Mouse (Mus musculus) heart, embryonic 13.5 days (tissue): ENCODE measurements around the gene Gpr33. TPM values are rescaled to one million over a fixed set of nuclear protein-coding genes. Genes with fewer than 3 reads are reported as not detected.

Experiments
- ATAC-seq: fragments of 200-750 bp; cut with Nextera tagmentation; 2 replicates; pipeline ENCODE4 v1.8.0; 2017; ENCODE audit warnings: moderate TSS enrichment; ENCODE audit not compliant: insufficient number of reproducible peaks, low FRiP score, low TSS enrichment; ENCODE audit errors: extremely low read depth
- H3K27ac ChIP-seq: fragments of 300-500 bp; sonication (generic); replicated peaks from 2 replicates; pipeline ENCODE4 v1.5.1; 2015; ENCODE audit warnings: moderate library complexity, mild to moderate bottlenecking, inconsistent platforms
- H3K27me3 ChIP-seq: fragments of 300-500 bp; sonication (generic); replicated peaks from 2 replicates; pipeline ENCODE4 v1.6.1; 2015; ENCODE audit warnings: mild to moderate bottlenecking, inconsistent platforms
- H3K36me3 ChIP-seq: fragments of 300-500 bp; sonication (generic); 2 replicates; pipeline ENCODE4 v1.6.1; 2015; ENCODE audit warnings: mild to moderate bottlenecking, inconsistent platforms
- H3K4me1 ChIP-seq: fragments of 300-500 bp; sonication (generic); 2 replicates; pipeline ENCODE4 v1.6.1; 2015; ENCODE audit warnings: inconsistent platforms
- H3K4me2 ChIP-seq: fragments of 300-500 bp; sonication (generic); 2 replicates; pipeline ENCODE4 v1.6.1; 2015; ENCODE audit warnings: inconsistent platforms, mild to moderate bottlenecking, moderate library complexity
- H3K4me3 ChIP-seq: fragments of 300-500 bp; sonication (generic); 2 replicates; pipeline ENCODE4 v1.5.1; 2015; ENCODE audit warnings: moderate library complexity, mild to moderate bottlenecking, inconsistent platforms
- H3K9ac ChIP-seq: fragments of 300-500 bp; sonication (generic); 2 replicates; pipeline ENCODE4 v1.6.1; 2015; ENCODE audit warnings: inconsistent platforms, mild to moderate bottlenecking, moderate library complexity
- H3K9me3 ChIP-seq: fragments of 300-500 bp; sonication (generic); 2 replicates; pipeline ENCODE4 v1.6.1; 2016; ENCODE audit warnings: inconsistent platforms
- WGBS: fragments of 180-500 bp; shearing (Covaris S2); methylation state at CpG from one replicate; pipeline ENCODE4 v1.1.7; 2015; ENCODE audit warnings: mixed read lengths; 5-methylcytosine and 5-hydroxymethylcytosine counted together
- polyA plus RNA-seq: library from polyadenylated mRNA; unstranded; fragments of >200 nt; fragmentation: Nextera tagmentation; extraction: Ambion mirVana; gene quantifications from 2 replicates; pipeline ENCODE4 v1.2.1, GENCODE M21; 2015

Gpr33 gene
- polyA plus RNA-seq, 1 experiment from 2014 or later = not detected

DNA sequence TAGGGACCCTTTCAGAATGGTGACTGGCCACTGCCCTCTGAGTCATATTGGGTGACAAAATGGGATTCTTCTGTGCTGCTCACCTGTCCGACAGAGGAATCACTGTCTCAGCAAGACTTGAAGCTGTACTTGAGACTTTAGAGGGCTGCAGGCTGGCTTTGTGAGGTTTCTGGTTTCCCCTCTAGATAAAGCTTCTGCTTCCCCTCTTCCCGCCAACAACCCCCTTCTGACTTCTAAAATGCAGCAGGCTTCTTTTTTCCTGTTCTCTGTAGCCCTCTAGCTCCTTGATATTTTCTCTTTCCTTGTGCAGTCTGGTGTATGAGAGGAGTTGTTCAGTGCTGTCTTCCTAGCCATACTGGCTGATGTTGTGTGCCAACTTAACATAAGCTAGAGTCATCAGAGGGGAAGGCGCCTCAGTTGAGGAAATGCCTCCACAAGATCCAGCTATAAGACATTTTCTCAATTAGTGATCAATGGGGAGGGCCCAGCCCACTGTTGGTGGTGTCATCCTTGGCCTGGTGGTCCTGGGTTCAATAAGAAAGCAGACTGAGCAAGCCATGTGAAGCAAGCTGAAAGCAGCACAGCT lies 42.6 kb downstream of the Gpr33 start:
- Histone ChIP-seq H3K27me3 (no peaks in the 10 kb centered on the region), H3K9ac (no peak overlapping the region), H3K4me2 (no peak overlapping the region), H3K9me3 (no peaks in the 10 kb centered on the region), H3K4me1 (peaks cover 15% of the 10 kb centered on the region), H3K36me3 (peaks cover 4% of the 10 kb centered on the region; the same call in 1 of the 2 replicates), H3K27ac (no peak overlapping the region), H3K4me3 (no peak overlapping the region)
- no peak for ATAC-seq
- WGBS = 72% methylated on average over 3 of the region's 3 CpGs

DNA sequence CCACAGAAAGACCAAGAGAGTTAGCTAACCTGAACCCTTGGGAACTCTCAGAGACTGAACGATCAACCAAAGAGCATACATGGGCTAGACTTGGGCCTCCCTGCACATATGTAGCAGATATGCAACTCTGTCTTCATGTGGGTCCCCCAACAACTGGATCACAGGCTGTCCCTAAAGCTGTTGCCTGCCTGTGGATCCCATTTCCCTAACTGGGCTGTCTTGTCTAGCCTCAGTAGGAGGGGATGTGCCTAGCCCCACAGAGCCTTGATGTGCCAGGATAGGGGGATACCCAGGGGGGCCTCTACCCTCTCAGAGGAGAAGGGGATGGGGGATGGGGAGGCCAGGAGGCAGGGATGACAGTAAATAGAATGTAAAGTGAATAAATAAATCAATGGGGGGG lies 44.2 kb downstream of the Gpr33 start:
- peaks cover 4% of the 10 kb centered on the region; the same call in 1 of the 2 replicates for H3K36me3 ChIP-seq
- H3K27me3 ChIP-seq = no peaks in the 10 kb centered on the region
- no peak overlapping the region for H3K4me3 ChIP-seq
- H3K27ac ChIP-seq = no peak overlapping the region
- H3K9ac ChIP-seq = no peak overlapping the region
- ATAC-seq = no peak
- WGBS = 83% methylated on average over 1 of the region's 1 CpGs
- H3K9me3 ChIP-seq = no peaks in the 10 kb centered on the region
- H3K4me1 ChIP-seq = peaks cover 15% of the 10 kb centered on the region
- no peak overlapping the region for H3K4me2 ChIP-seq

DNA sequence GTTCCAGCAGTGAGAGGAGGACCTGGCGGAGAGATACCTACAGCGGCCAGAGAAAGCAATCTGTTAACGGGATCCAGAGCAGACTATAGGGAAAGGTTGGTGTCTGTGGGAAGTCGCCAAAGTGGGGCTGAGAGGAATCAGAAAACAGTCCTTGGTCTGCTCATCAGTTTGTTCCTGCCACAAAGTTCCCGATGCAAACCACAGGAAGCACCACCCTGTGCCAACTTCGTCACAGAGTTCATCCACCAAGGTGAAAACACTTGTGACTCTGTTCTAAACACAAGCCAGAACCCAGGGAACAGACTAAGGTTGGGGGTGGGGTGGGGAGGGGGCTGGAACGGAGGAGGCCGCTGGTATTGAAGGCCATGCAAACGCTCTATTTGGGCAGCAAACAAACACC lies 51.3 kb downstream of the Gpr33 start:
- Histone ChIP-seq H3K9ac (no peak overlapping the region), H3K27ac (no peak overlapping the region), H3K4me1 (no peaks in the 10 kb centered on the region), H3K27me3 (no peaks in the 10 kb centered on the region), H3K4me2 (no peak overlapping the region), H3K4me3 (no peak overlapping the region), H3K36me3 (no peaks in the 10 kb centered on the region), H3K9me3 (no peaks in the 10 kb centered on the region)
- WGBS = 62% methylated on average over 9 of the region's 9 CpGs
- ATAC-seq = no peak

DNA sequence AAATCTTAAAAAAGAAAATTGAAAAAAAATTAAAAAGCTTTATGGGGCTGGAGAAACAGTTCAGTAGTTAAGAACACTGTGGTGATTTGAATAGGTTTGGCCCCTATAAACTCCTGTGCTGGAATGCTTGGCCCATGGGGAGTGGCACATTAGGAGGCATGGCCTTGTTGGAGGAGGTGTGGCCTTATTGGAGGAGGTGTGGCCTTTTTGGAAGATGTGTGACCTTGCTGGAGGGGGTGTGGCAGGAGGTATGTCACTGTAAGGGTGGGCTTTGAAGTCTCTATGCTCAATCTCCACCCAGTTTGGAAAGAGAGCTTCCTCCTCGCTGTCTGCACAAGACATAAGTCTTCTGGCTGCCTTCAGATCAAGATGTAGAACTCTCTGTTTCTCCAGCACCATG lies 53.5 kb downstream of the Gpr33 start:
- WGBS = 86% methylated on average over 1 of the region's 1 CpGs
- Histone ChIP-seq H3K27me3 (no peaks in the 10 kb centered on the region), H3K27ac (no peak overlapping the region), H3K9me3 (no peaks in the 10 kb centered on the region), H3K4me1 (peaks cover 9% of the 10 kb centered on the region), H3K36me3 (no peaks in the 10 kb centered on the region), H3K4me3 (no peak overlapping the region), H3K4me2 (no peak overlapping the region), H3K9ac (no peak overlapping the region)
- ATAC-seq = no peak

Other genes with a start within 250 kb of the Gpr33 start
- gene Hectd1, start 198.5 kb downstream of the Gpr33 start, polyA plus RNA-seq = 28.7 and 32.0 TPM in 2 replicates
- 7.5 and 7.6 TPM in 2 replicates for gene Heatr5a, start 56.7 kb downstream of the Gpr33 start, polyA plus RNA-seq
- gene Dtd2, start 21.6 kb downstream of the Gpr33 start, polyA plus RNA-seq = 15.7 and 18.1 TPM in 2 replicates
- gene Nubpl, start 69.7 kb upstream of the Gpr33 start, polyA plus RNA-seq = 9.4 and 10.0 TPM in 2 replicates